Mouse (Mus musculus): Measurements from ENCODE around the gene Sart1. TPM values are rescaled to one million over a fixed set of nuclear protein-coding genes. Genes with fewer than 3 reads are reported as not detected.

Sart1 gene
- polyA plus RNA-seq, 1 experiment from 2014 or later, result 87.1 TPM

DNA sequence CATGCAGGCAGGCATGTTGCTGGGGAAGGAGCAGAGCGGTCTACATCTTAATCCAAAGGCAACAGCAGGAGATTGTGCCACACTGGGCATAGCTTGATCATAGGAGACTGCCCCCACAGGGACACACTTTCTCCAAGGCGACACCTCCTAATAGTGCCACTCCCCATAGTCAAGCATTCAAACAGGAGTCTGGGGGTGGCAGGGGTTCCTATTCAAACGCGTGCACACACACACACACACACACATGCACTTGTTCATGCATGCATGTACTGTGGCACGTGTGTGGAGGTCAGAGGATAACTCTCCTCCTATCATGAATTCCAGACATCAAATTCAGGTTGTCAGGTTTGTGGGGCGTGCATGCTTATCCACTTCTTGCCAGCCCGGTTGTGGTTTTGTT, 15.8 kb downstream of the Sart1 start:
- H3K27me3 ChIP-seq (ENCODE audit: control insufficient read depth, insufficient read depth, low read length), result no peaks in the 10 kb centered on the region
- H3K9ac ChIP-seq (ENCODE audit: low read length), result no peak overlapping the region
- H3K27ac ChIP-seq (replicated peaks; ENCODE audit: low read depth, low read length), result no peak overlapping the region
- peaks cover 23% of the 10 kb centered on the region for H3K36me3 ChIP-seq (ENCODE audit: control insufficient read depth, insufficient read depth, low read length)
- H3K9me3 ChIP-seq (ENCODE audit: control insufficient read depth, low read length), result no peaks in the 10 kb centered on the region
- DNase-seq (ENCODE audit: low spot score) (no peak), ATAC-seq (ENCODE audit: insufficient number of reproducible peaks, low FRiP score, low TSS enrichment, low read depth) (no peak)
- no peak overlapping the region for H3K4me2 ChIP-seq (ENCODE audit: low read depth, severe bottlenecking)
- WGBS, result 88% methylated on average over 7 of the region's 7 CpGs
- peaks cover 6% of the 10 kb centered on the region for H3K4me1 ChIP-seq (ENCODE audit: control insufficient read depth, insufficient read depth, low read length)
- no peak overlapping the region for H3K4me3 ChIP-seq (ENCODE audit: low read depth, low read length)

DNA sequence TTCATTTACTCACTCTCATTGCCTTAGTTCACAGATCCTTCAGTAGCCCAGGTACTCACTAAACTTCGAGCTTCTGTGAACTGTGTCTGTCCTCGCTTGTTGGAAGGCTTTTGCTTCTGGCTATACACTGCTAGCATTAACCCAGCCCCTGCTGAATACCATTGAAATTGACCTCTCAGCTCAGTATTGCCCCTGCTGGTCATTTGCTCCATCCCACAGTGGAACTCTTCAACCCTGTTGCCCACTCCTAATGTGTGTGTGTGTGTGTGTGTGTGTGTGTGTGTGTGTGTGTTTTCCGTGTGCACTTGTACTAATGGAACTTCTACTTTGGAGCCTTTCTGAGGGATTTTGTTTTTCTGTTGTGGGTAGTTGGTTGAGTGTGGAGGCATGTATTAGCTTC, 17.6 kb downstream of the Sart1 start:
- Histone ChIP-seq H3K27ac (replicated peaks; ENCODE audit: low read depth, low read length) (no peak overlapping the region), H3K4me1 (ENCODE audit: control insufficient read depth, insufficient read depth, low read length) (peaks cover 10% of the 10 kb centered on the region), H3K27me3 (ENCODE audit: control insufficient read depth, insufficient read depth, low read length) (no peaks in the 10 kb centered on the region), H3K9ac (ENCODE audit: low read length) (no peak overlapping the region), H3K36me3 (ENCODE audit: control insufficient read depth, insufficient read depth, low read length) (peaks cover 23% of the 10 kb centered on the region), H3K4me3 (ENCODE audit: low read depth, low read length) (no peak overlapping the region), H3K4me2 (ENCODE audit: low read depth, severe bottlenecking) (no peak overlapping the region), H3K9me3 (ENCODE audit: control insufficient read depth, low read length) (no peaks in the 10 kb centered on the region)
- no peak for ATAC-seq (ENCODE audit: insufficient number of reproducible peaks, low FRiP score, low TSS enrichment, low read depth)
- DNase-seq (ENCODE audit: low spot score), result no peak
- WGBS, result 86% methylated on average over 3 of the region's 3 CpGs

DNA sequence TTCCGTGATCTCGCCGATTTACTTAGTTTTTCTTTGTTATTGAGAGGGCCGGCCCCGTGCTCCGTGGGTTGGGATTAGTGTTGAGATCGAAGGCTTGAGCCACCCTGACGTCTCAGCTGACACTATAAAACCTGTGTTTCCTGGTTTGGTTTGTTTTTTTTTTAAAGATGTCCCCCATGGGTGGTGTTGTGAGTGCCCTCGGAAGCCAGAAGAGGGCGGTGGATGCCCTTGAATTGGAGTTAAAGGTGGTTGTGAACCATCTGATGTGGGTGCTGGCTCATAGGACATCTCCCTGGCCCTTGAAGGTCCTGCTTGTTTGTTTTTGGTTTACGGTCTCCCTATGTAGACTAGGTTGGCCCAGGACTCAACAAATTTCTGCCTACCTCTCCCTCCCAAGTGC, 21.0 kb downstream of the Sart1 start:
- Histone ChIP-seq H3K27me3 (ENCODE audit: control insufficient read depth, insufficient read depth, low read length) (no peaks in the 10 kb centered on the region), H3K4me2 (ENCODE audit: low read depth, severe bottlenecking) (peak overlapping the region; percentile 78), H3K4me1 (ENCODE audit: control insufficient read depth, insufficient read depth, low read length) (peaks cover 15% of the 10 kb centered on the region), H3K9ac (ENCODE audit: low read length) (peak overlapping the region; percentile 89), H3K4me3 (ENCODE audit: low read depth, low read length) (peak overlapping the region; percentile 99), H3K9me3 (ENCODE audit: control insufficient read depth, low read length) (no peaks in the 10 kb centered on the region), H3K27ac (replicated peaks; ENCODE audit: low read depth, low read length) (no peak overlapping the region), H3K36me3 (ENCODE audit: control insufficient read depth, insufficient read depth, low read length) (peaks cover 28% of the 10 kb centered on the region)
- DNase-seq (ENCODE audit: low spot score) (no peak), ATAC-seq (ENCODE audit: insufficient number of reproducible peaks, low FRiP score, low TSS enrichment, low read depth) (no peak)
- 10% methylated on average over 11 of the region's 11 CpGs for WGBS

DNA sequence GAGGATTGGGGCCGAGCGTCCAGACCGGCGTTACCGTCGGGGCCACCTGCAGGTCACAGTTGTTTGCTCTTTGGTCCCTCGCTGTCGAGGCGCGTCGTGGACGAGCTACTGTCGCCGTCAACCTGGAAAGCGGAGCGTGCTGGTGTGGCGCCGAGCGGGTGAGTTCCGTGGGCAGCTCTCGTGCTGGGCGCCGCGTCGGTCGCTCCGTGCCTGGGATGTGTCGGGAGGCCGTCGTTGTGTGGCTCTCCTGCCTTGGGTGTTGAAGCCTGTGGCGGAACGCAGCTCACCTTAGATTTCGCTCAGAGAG, 21.5 kb downstream of the Sart1 start, which contains the start of gene Banf1:
Gene Banf1 (minus strand): TSS at position 116 of the 307 bp plus-strand sequence.
- ATAC-seq (ENCODE audit: insufficient number of reproducible peaks, low FRiP score, low TSS enrichment, low read depth) (no peak), DNase-seq (ENCODE audit: low spot score) (no peak)
- H3K36me3 ChIP-seq (ENCODE audit: control insufficient read depth, insufficient read depth, low read length), result peaks cover 28% of the 10 kb centered on the region
- under 1% methylated on average over 33 of the region's 33 CpGs for WGBS
- H3K27me3 ChIP-seq (ENCODE audit: control insufficient read depth, insufficient read depth, low read length), result no peaks in the 10 kb centered on the region
- peak within 1 kb of the TSS; percentile 89 for H3K9ac ChIP-seq (ENCODE audit: low read length)
- peak within 1 kb of the TSS; percentile 99 for H3K4me3 ChIP-seq (ENCODE audit: low read depth, low read length)
- no peaks in the 10 kb centered on the region for H3K9me3 ChIP-seq (ENCODE audit: control insufficient read depth, low read length)
- H3K27ac ChIP-seq (replicated peaks; ENCODE audit: low read depth, low read length), result peak within 1 kb of the TSS; percentile 92
- H3K4me1 ChIP-seq (ENCODE audit: control insufficient read depth, insufficient read depth, low read length), result peaks cover 15% of the 10 kb centered on the region
- peak within 1 kb of the TSS; percentile 91 for H3K4me2 ChIP-seq (ENCODE audit: low read depth, severe bottlenecking)

DNA sequence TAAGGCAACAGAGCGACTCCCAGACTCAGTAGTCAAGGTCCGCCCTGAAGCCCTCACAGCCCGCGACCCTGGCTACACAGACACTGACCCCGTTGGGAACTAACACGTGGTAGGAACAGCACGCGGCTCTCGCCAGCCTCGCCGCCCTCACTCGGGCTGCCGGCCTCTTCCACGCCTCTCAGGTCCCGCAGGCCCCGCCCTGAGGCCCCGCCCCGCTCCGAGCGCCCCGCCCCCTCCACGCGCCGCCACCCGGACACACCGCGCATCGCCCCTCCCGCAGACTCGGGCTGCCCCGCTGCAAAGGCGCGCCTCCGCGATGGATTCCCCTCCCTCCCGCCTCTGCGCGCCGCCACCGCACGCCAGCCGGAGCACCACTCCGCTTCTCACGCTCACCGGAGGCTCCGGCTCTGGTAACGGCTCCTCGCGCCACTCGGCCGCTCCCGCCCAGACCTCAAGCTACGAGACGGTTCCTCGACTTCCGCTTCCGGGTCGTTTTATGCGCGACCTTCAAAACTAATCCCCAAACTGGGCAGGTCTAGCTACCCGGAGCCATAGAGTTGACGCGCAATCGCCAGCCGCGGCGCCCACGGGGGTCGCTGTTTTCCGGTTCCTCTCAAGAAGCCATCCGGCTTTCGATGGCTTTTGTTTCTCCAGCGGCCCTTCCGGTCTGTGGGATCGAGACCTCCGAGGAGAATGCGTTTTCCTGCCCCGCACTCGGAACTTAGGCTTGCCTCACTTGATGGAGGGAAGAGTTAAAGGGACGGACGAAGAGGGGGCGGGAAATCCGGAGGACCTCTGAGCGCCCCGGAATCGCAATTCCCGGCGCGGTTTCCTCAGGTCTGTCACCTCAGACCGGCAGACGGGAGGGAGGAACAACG, 22.1 kb downstream of the Sart1 start, which contains the start of gene Eif1ad:
Gene Eif1ad (plus strand): TSS at position 567 of the 878 bp plus-strand sequence.
- ATAC-seq (ENCODE audit: insufficient number of reproducible peaks, low FRiP score, low TSS enrichment, low read depth) (peak; percentile 95), DNase-seq (ENCODE audit: low spot score) (peak; percentile 97)
- 0% methylated on average over 83 of the region's 92 CpGs for WGBS
- peaks cover 15% of the 10 kb centered on the region for H3K4me1 ChIP-seq (ENCODE audit: control insufficient read depth, insufficient read depth, low read length)
- H3K9ac ChIP-seq (ENCODE audit: low read length), result peak within 1 kb of the TSS; percentile 89
- no peaks in the 10 kb centered on the region for H3K9me3 ChIP-seq (ENCODE audit: control insufficient read depth, low read length)
- H3K4me2 ChIP-seq (ENCODE audit: low read depth, severe bottlenecking), result peak within 1 kb of the TSS; percentile 91
- peak within 1 kb of the TSS; percentile 92 for H3K27ac ChIP-seq (replicated peaks; ENCODE audit: low read depth, low read length)
- peaks cover 24% of the 10 kb centered on the region for H3K36me3 ChIP-seq (ENCODE audit: control insufficient read depth, insufficient read depth, low read length)
- no peaks in the 10 kb centered on the region for H3K27me3 ChIP-seq (ENCODE audit: control insufficient read depth, insufficient read depth, low read length)
- H3K4me3 ChIP-seq (ENCODE audit: low read depth, low read length), result peak within 1 kb of the TSS; percentile 99

DNA sequence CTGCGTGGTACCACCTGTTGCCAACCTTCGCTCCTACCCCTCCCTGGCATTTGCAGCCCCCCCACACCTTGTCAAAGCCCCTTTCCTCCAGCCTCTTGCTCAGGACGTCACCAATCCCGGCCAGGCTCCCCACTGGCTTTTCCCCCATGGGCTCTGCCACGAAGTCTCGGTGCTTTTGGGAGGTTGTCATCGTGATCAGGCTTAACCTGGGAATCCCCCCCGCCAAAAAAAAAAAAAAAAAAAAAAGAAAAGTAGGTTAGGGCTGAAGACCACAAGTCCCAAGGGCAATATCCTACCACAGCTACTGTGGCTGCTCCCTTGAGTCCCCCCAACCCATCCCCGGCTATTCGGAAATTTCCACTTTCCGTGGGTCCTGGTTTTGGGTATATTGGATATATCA, 22.8 kb downstream of the Sart1 start:
- H3K36me3 ChIP-seq (ENCODE audit: control insufficient read depth, insufficient read depth, low read length), result peaks cover 22% of the 10 kb centered on the region
- H3K9me3 ChIP-seq (ENCODE audit: control insufficient read depth, low read length), result no peaks in the 10 kb centered on the region
- H3K27me3 ChIP-seq (ENCODE audit: control insufficient read depth, insufficient read depth, low read length), result no peaks in the 10 kb centered on the region
- ATAC-seq (ENCODE audit: insufficient number of reproducible peaks, low FRiP score, low TSS enrichment, low read depth) (no peak), DNase-seq (ENCODE audit: low spot score) (no peak)
- H3K9ac ChIP-seq (ENCODE audit: low read length), result peak overlapping the region; percentile 89
- 21% methylated on average over 11 of the region's 11 CpGs for WGBS
- H3K4me1 ChIP-seq (ENCODE audit: control insufficient read depth, insufficient read depth, low read length), result peaks cover 15% of the 10 kb centered on the region
- H3K27ac ChIP-seq (replicated peaks; ENCODE audit: low read depth, low read length), result peak overlapping the region; percentile 92; the same call in 1 of the 2 replicates
- H3K4me3 ChIP-seq (ENCODE audit: low read depth, low read length), result peak overlapping the region; percentile 99
- H3K4me2 ChIP-seq (ENCODE audit: low read depth, severe bottlenecking), result peak overlapping the region; percentile 91

DNA sequence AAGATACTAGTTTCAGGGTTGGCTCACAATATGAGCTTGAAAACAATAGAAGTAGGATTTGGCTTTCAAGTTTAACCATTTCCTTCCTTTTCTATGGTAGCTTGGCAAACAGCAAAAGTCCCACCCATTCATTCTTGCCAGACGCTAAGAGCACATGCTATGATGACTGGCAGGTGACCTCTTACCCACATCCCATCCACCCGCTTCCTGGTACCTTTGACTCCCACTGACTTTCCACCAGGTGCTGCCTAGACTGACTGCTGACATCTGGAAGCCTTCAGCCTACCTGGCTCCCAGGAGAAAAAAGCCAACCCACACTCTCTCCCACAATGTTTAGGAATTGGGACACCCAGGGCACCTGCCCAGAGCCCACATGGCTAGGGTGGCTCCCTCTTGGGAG, 24.4 kb downstream of the Sart1 start:
- peaks cover 15% of the 10 kb centered on the region for H3K4me1 ChIP-seq (ENCODE audit: control insufficient read depth, insufficient read depth, low read length)
- H3K9ac ChIP-seq (ENCODE audit: low read length), result no peak overlapping the region
- no peak overlapping the region for H3K4me3 ChIP-seq (ENCODE audit: low read depth, low read length)
- H3K4me2 ChIP-seq (ENCODE audit: low read depth, severe bottlenecking), result no peak overlapping the region
- no peak overlapping the region for H3K27ac ChIP-seq (replicated peaks; ENCODE audit: low read depth, low read length)
- DNase-seq (ENCODE audit: low spot score) (no peak), ATAC-seq (ENCODE audit: insufficient number of reproducible peaks, low FRiP score, low TSS enrichment, low read depth) (no peak)
- no peaks in the 10 kb centered on the region for H3K27me3 ChIP-seq (ENCODE audit: control insufficient read depth, insufficient read depth, low read length)
- no peaks in the 10 kb centered on the region for H3K9me3 ChIP-seq (ENCODE audit: control insufficient read depth, low read length)
- 88% methylated on average over 2 of the region's 2 CpGs for WGBS
- H3K36me3 ChIP-seq (ENCODE audit: control insufficient read depth, insufficient read depth, low read length), result peaks cover 12% of the 10 kb centered on the region; the same call in 1 of the 2 replicates

DNA sequence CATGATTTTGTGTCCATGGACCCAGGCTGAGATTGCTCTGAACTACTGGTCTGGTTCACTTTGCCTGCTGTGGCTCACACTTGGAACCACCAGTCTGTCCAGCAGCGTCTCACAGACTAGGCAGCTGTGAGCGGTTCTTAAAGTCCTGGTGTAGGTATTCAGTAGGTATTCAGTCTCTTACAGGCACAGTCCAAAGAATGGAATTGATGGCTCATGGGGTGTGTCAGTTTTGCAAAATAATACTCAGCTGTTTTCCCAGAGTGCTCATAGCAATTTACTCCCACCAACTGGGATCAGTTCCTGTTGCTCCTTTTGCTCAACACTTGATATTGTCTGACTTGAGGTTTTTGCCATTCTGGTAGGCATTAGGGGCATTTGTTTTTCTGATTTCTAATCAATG, 26.3 kb downstream of the Sart1 start:
- Histone ChIP-seq H3K27me3 (ENCODE audit: control insufficient read depth, insufficient read depth, low read length) (no peaks in the 10 kb centered on the region), H3K4me2 (ENCODE audit: low read depth, severe bottlenecking) (no peak overlapping the region), H3K9me3 (ENCODE audit: control insufficient read depth, low read length) (peaks cover 2% of the 10 kb centered on the region; the same call in 1 of the 2 replicates), H3K9ac (ENCODE audit: low read length) (no peak overlapping the region), H3K4me3 (ENCODE audit: low read depth, low read length) (no peak overlapping the region), H3K36me3 (ENCODE audit: control insufficient read depth, insufficient read depth, low read length) (peaks cover 9% of the 10 kb centered on the region; the same call in 1 of the 2 replicates), H3K27ac (replicated peaks; ENCODE audit: low read depth, low read length) (no peak overlapping the region), H3K4me1 (ENCODE audit: control insufficient read depth, insufficient read depth, low read length) (peaks cover 6% of the 10 kb centered on the region)
- DNase-seq (ENCODE audit: low spot score), result no peak
- no peak for ATAC-seq (ENCODE audit: insufficient number of reproducible peaks, low FRiP score, low TSS enrichment, low read depth)
- 79% methylated on average over 2 of the region's 2 CpGs for WGBS

All from limb, embryonic 11.5 days (tissue).